ENCODE assay signal across 17 mouse cellular contexts in genomic region chr11:60120586-60121262, GRCm38 (mm10). TPM values are rescaled to one million over a fixed set of nuclear protein-coding genes. Genes with fewer than 3 reads are reported as not detected.
DNase-seq lines count a peak whose midpoint lies in the region; ATAC-seq and TF ChIP-seq lines count a peak whose summit lies in the region.
"Had no signal": no experiment of that assay in that cellular context is flagged by ENCODE, and none has a peak within 500 bp of the region (broad histone marks: within the 10 kb centered on the region; RNA-seq: fewer than 3 reads in every experiment).

No protein-coding gene starts in this region.

- whole genome bisulfite sequencing in hindbrain, embryonic 16.5 days = 90% methylated on average over 2 of the region's 2 CpGs
- 92% methylated on average over 2 of the region's 2 CpGs for WGBS in hindbrain, postnatal 0 days
- WGBS in lung, embryonic 15.5 days = 80% methylated on average over 2 of the region's 2 CpGs

- no peak for TF ChIP-seq EP300 in MEL (IDR thresholded peaks at IDR 0.05; ENCODE audit: low read depth in 1 of 2, low read length in 2 of 2)

- no peak for TF ChIP-seq RAD21 in MEL (IDR thresholded peaks at IDR 0.05; ENCODE audit: low read depth, low read length)

- TF ChIP-seq POLR2A in MEL (IDR thresholded peaks at IDR 0.05; ENCODE audit: control insufficient read depth in 1 of 2, insufficient read depth in 1 of 2, low read depth in 1 of 2, low read length in 2 of 2, poor library complexity in 1 of 2) = no peak

- no peak overlapping the region for H3K4me2 ChIP-seq in hindbrain, embryonic 16.5 days (ENCODE audit: low read length)
- no peak overlapping the region for H3K4me2 ChIP-seq in hindbrain, postnatal 0 days (ENCODE audit: low read depth, low read length)
- H3K4me2 ChIP-seq in lung, embryonic 15.5 days = no peak overlapping the region
- H3K4me2 ChIP-seq: embryonic facial prominence, embryonic 12.5 days; forebrain, embryonic 15.5 days; hindbrain, embryonic 12.5 days had no signal

- H3K4me1 ChIP-seq in hindbrain, embryonic 16.5 days (ENCODE audit: control insufficient read depth, insufficient read depth, low read depth, low read length) = peaks cover 2% of the 10 kb centered on the region
- no peaks in the 10 kb centered on the region for H3K4me1 ChIP-seq in hindbrain, postnatal 0 days (ENCODE audit: insufficient read depth, low read length)
- H3K4me1 ChIP-seq in lung, embryonic 15.5 days = peaks cover 42% of the 10 kb centered on the region
- peaks cover 19 to 45% of the 10 kb centered on the region in 2 experiments for H3K4me1 ChIP-seq in MEL (ENCODE audit: control insufficient read depth in 1 of 2, insufficient read depth in 2 of 2, low read length in 2 of 2)

- peaks cover 86% of the 10 kb centered on the region for H3K79me2 ChIP-seq in MEL (ENCODE audit: control insufficient read depth, insufficient read depth, low read length, poor library complexity)

- ATAC-seq in hindbrain, embryonic 16.5 days = peak; percentile 25; the same call in 1 of the 2 replicates
- ATAC-seq in hindbrain, postnatal 0 days = no peak
- no peak for ATAC-seq in lung, embryonic 15.5 days (ENCODE audit: borderline replicate concordance, extremely low read depth, low FRiP score, low TSS enrichment)
- ATAC-seq in megakaryocyte progenitor cell, adult 5-6 weeks (replicated peaks; ENCODE audit: poor library complexity) = peak; percentile 22; the same call in 1 of the 2 replicates
- ATAC-seq: forebrain, embryonic 15.5 days had no signal

- H3K9me3 ChIP-seq in hindbrain, embryonic 16.5 days (ENCODE audit: control insufficient read depth, low read length) = no peaks in the 10 kb centered on the region
- H3K9me3 ChIP-seq in hindbrain, postnatal 0 days (ENCODE audit: low read length) = no peaks in the 10 kb centered on the region
- H3K9me3 ChIP-seq in lung, embryonic 15.5 days = no peaks in the 10 kb centered on the region
- no peaks in the 10 kb centered on the region for H3K9me3 ChIP-seq in MEL (replicated peaks; ENCODE audit: insufficient read depth, low read length)
- H3K9me3 ChIP-seq: embryonic facial prominence, embryonic 12.5 days; forebrain, embryonic 15.5 days; hindbrain, embryonic 12.5 days had no signal

- no peak overlapping the region for H3K9ac ChIP-seq in hindbrain, embryonic 16.5 days (ENCODE audit: low read depth, low read length)
- H3K9ac ChIP-seq in hindbrain, postnatal 0 days (replicated peaks; ENCODE audit: low read length) = no peak overlapping the region
- no peak overlapping the region for H3K9ac ChIP-seq in lung, embryonic 15.5 days
- H3K9ac ChIP-seq in MEL (ENCODE audit: control insufficient read depth, low read depth, low read length, poor library complexity, severe bottlenecking) = no peak overlapping the region
- H3K9ac ChIP-seq: embryonic facial prominence, embryonic 12.5 days; forebrain, embryonic 15.5 days; hindbrain, embryonic 12.5 days had no signal

- no peaks in the 10 kb centered on the region for H3K36me3 ChIP-seq in hindbrain, embryonic 16.5 days (ENCODE audit: control insufficient read depth, insufficient read depth, low read length)
- no peaks in the 10 kb centered on the region for H3K36me3 ChIP-seq in hindbrain, postnatal 0 days (ENCODE audit: insufficient read depth, low read length)
- no peaks in the 10 kb centered on the region for H3K36me3 ChIP-seq in lung, embryonic 15.5 days
- H3K36me3 ChIP-seq in MEL (ENCODE audit: control insufficient read depth in 1 of 2, insufficient read depth in 2 of 2, low read length in 2 of 2) = peaks cover 12 to 51% of the 10 kb centered on the region in 2 experiments
- H3K36me3 ChIP-seq: embryonic facial prominence, embryonic 12.5 days; forebrain, embryonic 15.5 days; hindbrain, embryonic 12.5 days had no signal

- DNase-seq in hindbrain, postnatal 0 days (ENCODE audit: low spot score) = no peak
- DNase-seq in lung, postnatal 36 days = no peak
- no peak for DNase-seq in MEL (ENCODE audit: low read depth, low spot score)
- no peak for DNase-seq in urinary bladder, adult 18-20 months (ENCODE audit: low spot score in 2 of 2)
- DNase-seq: adrenal gland, postnatal 10 days; cerebellum, adult 11 months; cerebellum, adult 8-10 months; cerebellum, postnatal 25 days; gastrocnemius, postnatal 10 days; heart, postnatal 10 days; heart, postnatal 4 days had no signal

- H3K27ac ChIP-seq in hindbrain, embryonic 16.5 days (ENCODE audit: low read depth, low read length) = no peak overlapping the region
- no peak overlapping the region for H3K27ac ChIP-seq in hindbrain, postnatal 0 days
- 0 out of 2 replicates have a peak overlapping the region, but pooled peaks have one; percentile 3 for H3K27ac ChIP-seq in lung, embryonic 15.5 days
- H3K27ac ChIP-seq in MEL (ENCODE audit: control insufficient read depth, low read depth, low read length) = no peak overlapping the region
- H3K27ac ChIP-seq: embryonic facial prominence, embryonic 12.5 days; forebrain, embryonic 15.5 days; hindbrain, embryonic 12.5 days had no signal

- no peaks in the 10 kb centered on the region for H3K27me3 ChIP-seq in hindbrain, embryonic 16.5 days (replicated peaks; ENCODE audit: control insufficient read depth, insufficient read depth, low read length)
- no peaks in the 10 kb centered on the region for H3K27me3 ChIP-seq in hindbrain, postnatal 0 days (ENCODE audit: insufficient read depth, low read length)
- H3K27me3 ChIP-seq in lung, embryonic 15.5 days = no peaks in the 10 kb centered on the region
- H3K27me3 ChIP-seq in MEL (ENCODE audit: control insufficient read depth in 1 of 2, insufficient read depth in 2 of 2, low read length in 2 of 2) = no peaks in the 10 kb centered on the region
- H3K27me3 ChIP-seq: embryonic facial prominence, embryonic 12.5 days; forebrain, embryonic 15.5 days; hindbrain, embryonic 12.5 days had no signal

- H3K4me3 ChIP-seq in hindbrain, embryonic 16.5 days (ENCODE audit: low read length) = no peak overlapping the region
- no peak overlapping the region for H3K4me3 ChIP-seq in hindbrain, postnatal 0 days (ENCODE audit: low read length)
- no peak overlapping the region for H3K4me3 ChIP-seq in lung, embryonic 15.5 days
- H3K4me3 ChIP-seq in MEL (ENCODE audit: control insufficient read depth in 1 of 2, insufficient read depth in 1 of 2, low read depth in 2 of 2, low read length in 2 of 2) = no peak overlapping the region
- H3K4me3 ChIP-seq: embryonic facial prominence, embryonic 12.5 days; forebrain, embryonic 15.5 days; hindbrain, embryonic 12.5 days had no signal

- no peak for TF ChIP-seq CTCF in hindbrain, postnatal 0 days (IDR thresholded peaks at IDR 0.05; ENCODE audit: low read depth)
- no peak for TF ChIP-seq CTCF in MEL (IDR thresholded peaks at IDR 0.05 in 2 of 3, conservative IDR thresholded peaks at IDR 0.05 in 1 of 3; ENCODE audit: control insufficient read depth in 1 of 3, insufficient read depth in 1 of 3, low read depth in 2 of 3, low read length in 3 of 3, poor library complexity in 1 of 3, severe bottlenecking in 1 of 3)

TF ChIP-seq in MEL, 35 proteins besides CTCF, POLR2A, EP300 and RAD21 (continues in another document):
- TF ChIP-seq ELF1 (IDR thresholded peaks at IDR 0.05; ENCODE audit: low read depth, low read length) (no peak), MAFK (IDR thresholded peaks at IDR 0.05; ENCODE audit: borderline replicate concordance, low read depth, low read length) (no peak), BHLHE40 (IDR thresholded peaks at IDR 0.05; ENCODE audit: borderline replicate concordance, low read depth, low read length) (no peak), SIN3A (IDR thresholded peaks at IDR 0.05; ENCODE audit: low read length) (no peak), HCFC1 (IDR thresholded peaks at IDR 0.05; ENCODE audit: low read depth, low read length) (no peak), CHD2 (IDR thresholded peaks at IDR 0.05; ENCODE audit: low read length) (no peak), MAX (IDR thresholded peaks at IDR 0.05; ENCODE audit: low read length) (no peak), E2F4 (IDR thresholded peaks at IDR 0.05; ENCODE audit: borderline replicate concordance, low read depth, low read length) (no peak), RCOR1 (IDR thresholded peaks at IDR 0.05; ENCODE audit: low read depth, low read length) (no peak), KAT2A (conservative IDR thresholded peaks at IDR 0.05; ENCODE audit: low read depth, low read length) (no peak), USF2 (IDR thresholded peaks at IDR 0.05; ENCODE audit: borderline replicate concordance in 1 of 2, insufficient read depth in 1 of 2, low read depth in 1 of 2, low read length in 2 of 2) (no peak), CHD1 (IDR thresholded peaks at IDR 0.05; ENCODE audit: low read depth, low read length) (no peak), TCF12 (IDR thresholded peaks at IDR 0.05; ENCODE audit: low read depth, low read length) (no peak), POLR2AphosphoS5 (IDR thresholded peaks at IDR 0.05; ENCODE audit: borderline replicate concordance, low read depth, low read length) (no peak), NELFE (IDR thresholded peaks at IDR 0.05; ENCODE audit: low read depth, low read length) (no peak), POLR2AphosphoS2 (IDR thresholded peaks at IDR 0.05; ENCODE audit: low read length) (no peak), USF1 (IDR thresholded peaks at IDR 0.05; ENCODE audit: low read depth, low read length) (peak; percentile 43; the same call in 1 of the 2 replicates), UBTF (IDR thresholded peaks at IDR 0.05; ENCODE audit: borderline replicate concordance, insufficient read depth, low read depth, low read length) (no peak), MEF2A (IDR thresholded peaks at IDR 0.05; ENCODE audit: extremely low read depth, insufficient replicate concordance, low read depth, low read length, poor library complexity, severe bottlenecking) (no peak), TAL1 (IDR thresholded peaks at IDR 0.05; ENCODE audit: low read length) (peak; percentile 26; the same call in 1 of the 2 replicates), ZC3H11A (IDR thresholded peaks at IDR 0.05; ENCODE audit: low read depth, low read length) (no peak), GATA1 (IDR thresholded peaks at IDR 0.05; ENCODE audit: low read depth, low read length) (peak; percentile 30; the same call in 1 of the 2 replicates), SMC3 (IDR thresholded peaks at IDR 0.05; ENCODE audit: low read depth, low read length) (no peak)

RNA-seq across cellular contexts. Expression of gene Rai1, which starts 15.9 kb away (rescaled TPM):
- polyA plus RNA-seq in hindbrain, embryonic 16.5 days (2015; fragmentation: Nextera tagmentation; extraction: Ambion mirVana) = 24.3 and 28.0 TPM in 2 replicates
- 70.0 and 90.2 TPM in 2 replicates for total RNA-seq in hindbrain, postnatal 0 days (2014; rRNA removed)
- polyA plus RNA-seq in hindbrain, postnatal 0 days (2015; fragmentation: Nextera tagmentation; extraction: Ambion mirVana) = 20.8 and 24.9 TPM in 2 replicates
- 27.9 and 28.2 TPM in 2 replicates for polyA plus RNA-seq in lung, embryonic 15.5 days (2015; fragmentation: Nextera tagmentation; extraction: Ambion mirVana)
- 25.0 and 26.3 TPM in 2 replicates for total RNA-seq in MEL (2012; rRNA removed)
- 100 to 1,000 TPM in 1 of 2 experiments, 10 to 100 TPM in 1; 56.7 to 101 TPM for polyA plus RNA-seq in MEL (2012; ENCODE audit: insufficient read depth in 1 of 2, insufficient read length in 2 of 2, low read depth in 1 of 2, low replicate concordance in 2 of 2, missing spikeins in 1 of 2)
- total RNA-seq in megakaryocyte progenitor cell, adult 5-6 weeks (2015) = 26.8 and 35.7 TPM in 2 replicates
- 10.8 and 11.7 TPM in 2 replicates for total RNA-seq in megakaryocyte progenitor cell, adult 5-6 weeks (2017)

Comparison
In these comparisons a context has a peak if more than half of its experiments do, and no peak if none do; other contexts are left out.
1. ATAC-seq: peak in hindbrain, embryonic 16.5 days (single experiment) and megakaryocyte progenitor cell, adult 5-6 weeks (single experiment); none in hindbrain, postnatal 0 days (single experiment) and lung, embryonic 15.5 days (single experiment).